Mouse (Mus musculus) E14TG2a.4 (cell line): Measurements from ENCODE around the gene Gm49510.

Experiments
- H3K27me3 ChIP-seq: 2 replicates; pipeline ENCODE4 v1.6.1; 2014; ENCODE audit warnings: low read length, control low read depth; ENCODE audit not compliant: insufficient read depth
- H3K36me3 ChIP-seq: 2 replicates; pipeline ENCODE4 v1.6.1; 2014; ENCODE audit warnings: low read length, control low read depth; ENCODE audit not compliant: insufficient read depth
- H3K4me1 ChIP-seq: replicated peaks from 2 replicates; pipeline ENCODE4 v1.6.1; 2014; ENCODE audit warnings: low read depth, low read length, control low read depth
- H3K4me3 ChIP-seq: replicated peaks from 2 replicates; pipeline ENCODE4 v1.5.1; 2014; ENCODE audit warnings: mild to moderate bottlenecking, low read length
- H3K9me3 ChIP-seq: 2 replicates; pipeline ENCODE4 v1.6.1; 2014; ENCODE audit warnings: low read length, control low read depth
- CTCF ChIP-seq: conservative IDR thresholded peaks from 2 replicates; pipeline ENCODE4 v1.5.1; 2014; ENCODE audit warnings: low read length
- NANOG ChIP-seq: IDR thresholded peaks from 2 replicates; pipeline ENCODE4 v1.6.1; 2014; ENCODE audit warnings: borderline replicate concordance, low read length, mixed read lengths
- POU5F1 ChIP-seq: IDR thresholded peaks from 2 replicates; pipeline ENCODE4 v1.6.1; 2014; ENCODE audit warnings: low read length, borderline replicate concordance

Gene Gm49510

DNA sequence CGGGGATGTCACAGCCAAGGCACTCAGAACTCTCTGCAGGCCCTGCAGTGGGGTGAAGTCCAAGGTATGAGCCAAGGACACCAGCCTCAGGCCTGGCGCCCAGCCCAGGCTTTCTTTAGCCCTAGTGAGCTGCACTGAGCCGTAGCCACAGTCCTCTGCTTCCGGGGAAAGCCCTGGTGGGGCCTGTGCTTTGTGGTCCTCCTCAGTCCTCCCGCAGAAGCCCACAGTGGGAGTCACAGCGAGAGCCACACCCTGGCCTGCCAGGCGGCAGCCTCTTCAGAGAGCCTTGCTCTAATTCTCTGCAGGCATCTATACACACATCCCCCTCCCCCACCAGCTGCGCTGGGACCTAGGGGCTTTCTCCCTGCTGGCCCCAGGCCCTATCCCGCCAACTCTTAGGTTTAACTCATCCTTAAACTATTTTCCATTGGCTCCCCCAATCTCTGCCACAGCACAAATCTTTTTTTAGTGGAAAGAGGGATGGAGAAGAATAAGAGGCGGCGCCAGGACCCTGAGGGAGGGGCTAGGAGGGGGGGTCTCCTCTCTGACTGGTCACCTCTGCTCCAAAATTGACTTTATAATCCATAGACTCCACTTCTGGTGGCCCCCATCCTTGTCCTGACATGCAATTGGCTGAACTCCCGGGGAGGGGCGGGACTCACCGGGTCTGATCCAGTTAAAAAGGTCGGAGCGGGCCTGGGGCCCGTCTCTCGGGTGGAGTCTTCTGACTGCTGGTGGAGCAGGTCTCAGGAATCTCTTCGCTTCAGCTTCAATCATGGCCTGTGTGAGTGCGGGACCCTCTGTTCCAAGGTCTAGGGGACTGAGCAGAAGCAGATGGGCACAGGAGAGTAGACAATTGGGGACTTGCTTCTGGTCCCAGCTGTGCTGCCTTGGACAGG lies 26.8 kb downstream of the Gm49510 start, which contains the start of gene Lgals1:
TSS of gene Lgals1 (plus strand) at position 705 of the 899 bp plus-strand sequence.
- H3K27me3 ChIP-seq, result peaks cover 29% of the 10 kb centered on the region
- peaks cover 10% of the 10 kb centered on the region for H3K36me3 ChIP-seq
- peak within 1 kb of the TSS; percentile 60 for H3K4me3 ChIP-seq
- H3K4me1 ChIP-seq, result peaks cover 68% of the 10 kb centered on the region
- H3K9me3 ChIP-seq, result no peaks in the 10 kb centered on the region
- TF ChIP-seq CTCF, result no peak
- TF ChIP-seq POU5F1, result no peak
- no peak for TF ChIP-seq NANOG

DNA sequence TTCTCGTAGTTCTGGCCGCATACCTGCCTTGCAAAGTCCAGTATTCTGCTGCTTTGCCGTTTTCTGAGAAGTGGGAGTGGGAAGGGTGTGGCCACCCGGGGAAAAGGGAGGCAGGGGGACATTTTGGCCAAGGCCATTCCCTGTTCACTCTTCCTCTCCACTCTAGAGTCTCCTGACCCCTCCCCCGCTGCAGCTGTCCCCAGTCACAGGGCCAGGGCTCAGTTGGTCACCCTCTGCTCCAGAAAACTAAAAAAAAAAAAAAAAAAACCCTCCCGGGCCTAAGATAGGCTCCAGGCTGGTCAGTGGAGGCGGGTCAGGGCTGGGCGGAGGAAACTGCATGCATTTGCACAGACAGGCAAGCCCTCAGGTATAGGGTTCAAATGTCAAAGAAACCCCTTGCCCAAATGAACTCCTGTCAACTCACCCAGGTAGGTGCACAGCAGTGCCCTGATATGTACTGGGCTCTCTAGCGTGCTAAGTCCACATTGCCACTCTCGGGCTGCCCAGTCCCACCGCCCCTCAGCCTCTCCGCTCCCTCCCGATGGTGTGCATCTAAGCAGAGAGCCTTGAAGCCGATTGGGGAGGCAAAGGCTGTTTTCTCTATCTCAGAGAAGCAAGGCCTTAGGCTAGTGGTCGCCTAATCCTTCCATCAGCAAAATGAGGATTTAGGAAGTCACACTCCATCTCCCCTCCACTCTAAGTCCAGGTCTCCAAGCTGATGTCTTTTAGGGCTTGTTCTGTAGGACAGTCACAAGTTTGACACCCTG lies 27.7 kb downstream of the Gm49510 start:
- H3K27me3 ChIP-seq, result peaks cover 28% of the 10 kb centered on the region
- peaks cover 10% of the 10 kb centered on the region for H3K36me3 ChIP-seq
- H3K9me3 ChIP-seq, result no peaks in the 10 kb centered on the region
- TF ChIP-seq POU5F1 (no peak), CTCF (no peak), NANOG (no peak)
- peak overlapping the region; percentile 60 for H3K4me3 ChIP-seq
- H3K4me1 ChIP-seq, result peaks cover 73% of the 10 kb centered on the region

DNA sequence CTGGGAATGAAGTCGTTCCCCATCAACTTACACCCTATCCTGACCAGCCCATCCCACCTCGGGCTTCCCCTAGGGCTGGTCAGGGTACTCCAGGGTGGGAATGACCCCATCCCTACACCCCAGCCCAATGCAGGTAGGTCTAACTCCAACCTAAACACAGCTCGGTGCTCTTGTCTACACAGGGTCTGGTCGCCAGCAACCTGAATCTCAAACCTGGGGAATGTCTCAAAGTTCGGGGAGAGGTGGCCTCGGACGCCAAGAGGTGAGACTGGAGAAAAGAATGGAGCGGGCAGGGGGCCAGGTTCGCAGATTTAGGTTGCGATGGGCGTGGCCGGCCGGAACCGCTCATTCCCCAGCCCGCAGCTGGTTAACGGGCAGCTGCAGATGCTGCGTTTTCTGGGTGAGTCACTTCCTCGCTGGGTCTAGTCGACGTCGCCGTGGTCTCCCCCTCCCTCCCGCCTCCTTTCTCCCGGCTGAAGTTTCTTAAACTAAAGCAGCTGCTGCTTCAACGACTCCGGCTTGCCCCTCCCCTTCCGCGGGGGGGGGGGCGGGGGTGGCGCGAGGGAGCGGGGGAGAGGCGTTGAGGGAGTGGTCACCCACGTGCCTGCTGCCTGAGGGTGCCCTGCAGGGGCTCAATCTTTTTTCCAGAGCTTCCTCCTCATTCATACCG lies 28.5 kb downstream of the Gm49510 start:
- Histone ChIP-seq H3K27me3 (peaks cover 21% of the 10 kb centered on the region), H3K4me1 (peaks cover 70% of the 10 kb centered on the region)

DNA sequence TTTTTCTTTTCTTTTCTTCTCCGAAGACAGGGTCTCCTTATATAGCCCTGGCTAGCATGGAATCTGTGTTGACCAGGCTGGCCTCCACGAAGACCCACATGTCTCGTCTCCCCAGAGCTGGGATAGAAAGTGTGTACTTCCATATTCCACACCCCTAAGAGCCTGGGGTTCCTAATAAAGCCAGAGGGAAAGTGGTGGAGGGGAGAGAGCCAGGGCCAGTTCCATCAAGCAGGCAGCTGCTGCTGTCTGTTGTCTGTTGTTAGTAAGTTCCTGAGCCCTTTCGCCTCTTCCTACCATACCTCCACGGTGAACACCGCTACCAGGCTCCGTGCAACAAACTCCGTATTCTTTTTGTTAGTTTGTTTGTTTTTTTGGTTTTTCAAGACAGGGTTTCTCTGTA lies 29.1 kb downstream of the Gm49510 start:
- H3K4me3 ChIP-seq, result 0 out of 2 replicates have a peak overlapping the region, but pooled peaks have one; percentile 17
- no peak for TF ChIP-seq POU5F1
- TF ChIP-seq NANOG, result no peak
- TF ChIP-seq CTCF, result no peak
- H3K27me3 ChIP-seq, result peaks cover 19% of the 10 kb centered on the region
- peaks cover 10% of the 10 kb centered on the region for H3K36me3 ChIP-seq
- H3K9me3 ChIP-seq, result no peaks in the 10 kb centered on the region
- peaks cover 64% of the 10 kb centered on the region for H3K4me1 ChIP-seq

More for the DNA sequence above, 28.5 kb downstream of the Gm49510 start:
- TF ChIP-seq NANOG, result no peak
- no peak for TF ChIP-seq CTCF
- TF ChIP-seq POU5F1, result no peak
- Histone ChIP-seq H3K4me3 (peak overlapping the region; percentile 60), H3K9me3 (no peaks in the 10 kb centered on the region), H3K36me3 (peaks cover 10% of the 10 kb centered on the region)

DNA sequence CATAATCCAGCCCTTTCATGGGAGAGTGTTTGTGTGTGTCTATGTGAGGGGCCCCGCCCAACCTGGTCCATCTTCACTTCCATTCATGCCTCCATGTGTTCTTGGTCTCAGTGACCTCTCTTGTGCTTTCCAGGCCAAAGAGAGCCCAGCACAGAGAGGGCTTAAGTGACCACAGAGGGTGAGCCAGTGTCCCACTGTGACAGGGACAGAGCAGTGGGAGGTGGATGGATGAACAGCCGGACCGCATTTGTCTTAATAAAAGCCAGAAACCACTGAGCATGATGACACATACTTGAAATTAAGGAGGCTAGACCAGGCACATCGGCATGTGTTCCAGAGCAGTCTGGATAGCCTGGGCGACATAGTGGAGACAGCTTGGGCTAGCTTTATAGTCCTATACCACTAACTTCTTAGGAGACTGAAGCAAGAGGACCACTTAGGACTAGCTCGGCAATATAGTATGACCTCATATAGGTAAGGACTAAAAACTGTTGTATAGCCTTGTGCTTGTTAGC lies 30.8 kb downstream of the Gm49510 start:
- Histone ChIP-seq H3K4me3 (no peak overlapping the region), H3K36me3 (peaks cover 10% of the 10 kb centered on the region), H3K27me3 (peaks cover 19% of the 10 kb centered on the region), H3K9me3 (no peaks in the 10 kb centered on the region), H3K4me1 (peaks cover 54% of the 10 kb centered on the region)
- TF ChIP-seq CTCF, result no peak
- TF ChIP-seq NANOG, result no peak
- no peak for TF ChIP-seq POU5F1

DNA sequence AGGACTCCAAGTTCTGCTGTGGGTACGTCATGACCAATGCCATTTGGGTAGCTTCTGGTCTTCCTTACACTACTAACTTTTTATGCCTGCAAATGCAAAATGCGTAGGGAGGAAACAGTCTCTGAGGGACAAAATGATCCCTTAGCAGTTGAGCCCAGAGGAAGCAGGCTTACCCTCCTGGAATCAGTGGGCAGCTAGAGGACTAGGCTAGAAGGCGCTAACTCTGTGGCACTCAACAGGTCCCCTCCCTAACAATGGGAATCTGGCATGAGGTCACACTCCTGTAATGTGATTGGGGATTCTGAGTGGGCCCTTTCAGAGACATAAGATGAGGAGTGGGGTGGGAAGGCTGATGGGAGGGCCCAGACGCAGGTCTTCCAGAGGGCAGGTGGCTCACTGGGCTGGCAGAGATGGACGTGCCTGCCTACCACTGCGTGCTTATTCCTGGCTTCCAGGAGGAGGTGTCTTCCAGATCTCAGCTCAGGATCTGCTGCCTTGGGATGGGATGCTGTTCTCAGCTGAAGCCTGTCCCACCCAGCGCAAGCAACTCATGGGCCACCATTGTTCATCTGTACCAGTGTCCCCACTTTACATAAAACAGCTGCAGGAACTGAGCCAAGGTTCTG lies 31.4 kb downstream of the Gm49510 start:
- H3K9me3 ChIP-seq, result no peaks in the 10 kb centered on the region
- H3K4me1 ChIP-seq, result peaks cover 53% of the 10 kb centered on the region
- H3K27me3 ChIP-seq, result peaks cover 19% of the 10 kb centered on the region
- peaks cover 10% of the 10 kb centered on the region for H3K36me3 ChIP-seq
- H3K4me3 ChIP-seq, result no peak overlapping the region
- TF ChIP-seq NANOG (no peak), CTCF (no peak), POU5F1 (no peak)

DNA sequence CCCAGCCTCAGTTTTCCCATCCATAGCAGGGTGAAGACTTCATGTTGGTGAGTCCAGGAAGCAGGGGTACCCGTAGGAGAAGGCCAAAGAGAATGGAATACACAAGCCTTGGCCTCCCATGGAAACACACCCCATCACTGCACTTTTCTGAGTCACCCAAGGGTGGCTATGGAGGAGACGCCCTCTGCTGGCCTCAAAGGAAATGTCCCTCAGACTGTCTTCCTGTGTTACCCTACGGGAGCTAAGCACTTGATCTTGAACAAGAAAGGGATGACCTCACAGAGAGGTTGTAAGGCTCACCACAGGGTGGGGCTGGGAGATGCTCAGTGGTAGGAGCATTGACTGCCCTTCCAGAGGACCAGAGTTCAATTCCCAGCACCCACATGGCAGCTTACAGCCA lies 32.1 kb downstream of the Gm49510 start:
- TF ChIP-seq CTCF (peak; percentile 58), NANOG (no peak)
- Histone ChIP-seq H3K36me3 (peaks cover 15% of the 10 kb centered on the region), H3K27me3 (peaks cover 19% of the 10 kb centered on the region), H3K4me3 (no peak overlapping the region), H3K9me3 (no peaks in the 10 kb centered on the region), H3K4me1 (peaks cover 53% of the 10 kb centered on the region)
